Mouse (Mus musculus): ENCODE results near the gene Wdfy1.

- TF ChIP-seq CTCF (IDR thresholded peaks at IDR 0.05; ENCODE audit: low read depth) (no peak), EP300 (IDR thresholded peaks at IDR 0.05; ENCODE audit: low read depth) (no peak)
Measured at GRCm38 (mm10) chr1:79675716-79676115, 100.2 kb downstream of the Wdfy1 start.
